Mouse (Mus musculus): ENCODE measurements around the gene Slc20a1. TPM values are rescaled to one million over a fixed set of nuclear protein-coding genes. Genes with fewer than 3 reads are reported as not detected.

The Slc20a1 gene
- polyA plus RNA-seq, 1 experiment from 2014 or later = 50.3 TPM

DNA sequence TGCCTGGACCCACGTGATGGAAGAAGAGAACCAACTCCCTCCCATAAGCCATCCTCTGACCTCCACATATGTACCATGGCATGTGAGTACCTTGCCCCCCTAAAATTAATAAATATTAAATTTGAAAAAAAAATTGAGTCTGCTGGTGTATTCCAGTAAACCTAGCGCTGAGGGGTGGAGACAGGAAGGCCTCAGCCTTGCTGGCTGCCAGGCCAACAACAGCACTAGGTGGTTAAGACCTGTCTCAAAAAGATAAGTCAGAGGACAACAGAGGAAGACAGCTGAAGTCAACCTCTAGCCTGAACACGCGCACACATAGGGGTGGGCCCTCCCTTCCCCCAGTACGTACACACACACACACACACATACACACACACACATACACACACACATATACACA lies 16.2 kb downstream of the Slc20a1 start:
- Histone ChIP-seq H3K4me3 (ENCODE audit: low read depth, low read length) (no peak overlapping the region), H3K27me3 (ENCODE audit: control insufficient read depth, insufficient read depth, low read length) (no peaks in the 10 kb centered on the region), H3K36me3 (ENCODE audit: control insufficient read depth, insufficient read depth, low read length) (no peaks in the 10 kb centered on the region), H3K4me1 (replicated peaks; ENCODE audit: control insufficient read depth, insufficient read depth, low read length) (no peaks in the 10 kb centered on the region), H3K9me3 (ENCODE audit: control insufficient read depth, low read length) (no peaks in the 10 kb centered on the region), H3K27ac (ENCODE audit: low read depth, low read length) (no peak overlapping the region), H3K4me2 (replicated peaks; ENCODE audit: low read depth, low read length) (no peak overlapping the region), H3K9ac (ENCODE audit: low read depth, low read length) (no peak overlapping the region)
- ATAC-seq (ENCODE audit: low FRiP score) (no peak), DNase-seq (ENCODE audit: low spot score) (no peak)
- 88% methylated on average over 5 of the region's 5 CpGs for WGBS

DNA sequence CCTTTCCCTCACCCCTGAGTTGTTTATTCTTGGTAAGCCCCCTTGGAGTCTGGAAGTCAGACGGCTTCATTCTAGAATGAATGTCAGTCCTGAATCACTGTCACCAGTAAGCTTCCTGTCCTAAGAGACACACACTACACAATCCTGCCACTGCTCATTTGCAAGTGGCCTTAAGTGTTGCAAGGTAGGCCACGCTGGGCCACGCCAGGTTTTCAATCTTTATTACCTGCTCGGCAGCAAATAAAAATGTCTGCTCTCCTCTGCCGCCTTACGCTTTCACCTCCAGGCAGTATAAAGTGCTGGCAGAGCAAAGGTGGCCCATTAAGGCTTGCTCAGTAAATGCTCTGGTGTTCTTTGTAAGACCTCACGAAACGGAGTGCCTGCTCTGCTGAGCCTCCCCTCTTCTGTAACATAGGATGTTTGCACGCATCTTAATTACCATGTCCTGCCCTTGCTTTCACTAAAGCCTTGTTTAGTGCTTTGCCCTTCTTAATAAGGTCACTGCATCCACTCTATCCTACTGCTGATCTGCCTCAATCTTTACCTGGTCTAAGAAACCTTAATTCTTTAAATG lies 19.1 kb downstream of the Slc20a1 start:
- Histone ChIP-seq H3K27ac (ENCODE audit: low read depth, low read length) (no peak overlapping the region), H3K4me3 (ENCODE audit: low read depth, low read length) (no peak overlapping the region), H3K4me2 (replicated peaks; ENCODE audit: low read depth, low read length) (no peak overlapping the region), H3K9me3 (ENCODE audit: control insufficient read depth, low read length) (no peaks in the 10 kb centered on the region), H3K27me3 (ENCODE audit: control insufficient read depth, insufficient read depth, low read length) (no peaks in the 10 kb centered on the region), H3K36me3 (ENCODE audit: control insufficient read depth, insufficient read depth, low read length) (no peaks in the 10 kb centered on the region), H3K9ac (ENCODE audit: low read depth, low read length) (no peak overlapping the region), H3K4me1 (replicated peaks; ENCODE audit: control insufficient read depth, insufficient read depth, low read length) (no peaks in the 10 kb centered on the region)
- DNase-seq (ENCODE audit: low spot score) (no peak), ATAC-seq (ENCODE audit: low FRiP score) (no peak)
- 80% methylated on average over 9 of the region's 9 CpGs for WGBS

DNA sequence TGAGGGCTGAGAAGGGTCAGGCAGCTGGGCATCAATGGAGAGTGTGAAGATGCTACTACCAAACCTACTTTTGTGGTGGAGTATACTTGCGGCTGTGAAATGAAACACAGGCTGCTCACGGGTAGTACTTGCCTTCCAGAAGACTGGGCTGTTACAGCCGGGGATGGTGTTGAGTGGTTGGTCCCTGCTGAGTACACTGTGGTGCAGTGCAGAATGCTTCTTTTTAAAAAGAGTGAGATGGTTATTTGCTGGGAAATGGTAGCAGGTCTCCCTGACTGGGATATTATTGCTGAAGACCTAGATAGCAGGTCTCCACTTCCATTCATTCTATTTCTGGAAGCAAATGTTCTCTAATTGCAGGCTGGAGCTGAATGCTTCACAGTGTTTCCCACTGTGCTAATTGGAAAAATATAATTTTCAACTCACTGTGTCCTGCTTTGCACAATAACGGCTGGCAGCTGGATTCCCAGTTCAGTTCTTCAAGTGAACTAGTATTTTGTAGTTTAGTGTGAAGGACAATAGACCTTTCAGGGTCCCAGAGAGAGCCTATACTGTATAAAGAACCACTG lies 20.1 kb downstream of the Slc20a1 start:
- H3K4me1 ChIP-seq (replicated peaks; ENCODE audit: control insufficient read depth, insufficient read depth, low read length) = no peaks in the 10 kb centered on the region
- H3K27me3 ChIP-seq (ENCODE audit: control insufficient read depth, insufficient read depth, low read length) = no peaks in the 10 kb centered on the region
- ATAC-seq (ENCODE audit: low FRiP score) (no peak), DNase-seq (ENCODE audit: low spot score) (no peak)
- no peaks in the 10 kb centered on the region for H3K9me3 ChIP-seq (ENCODE audit: control insufficient read depth, low read length)
- no peak overlapping the region for H3K4me2 ChIP-seq (replicated peaks; ENCODE audit: low read depth, low read length)
- H3K4me3 ChIP-seq (ENCODE audit: low read depth, low read length) = no peak overlapping the region
- no peak overlapping the region for H3K9ac ChIP-seq (ENCODE audit: low read depth, low read length)
- WGBS = 77% methylated on average over 4 of the region's 4 CpGs
- H3K27ac ChIP-seq (ENCODE audit: low read depth, low read length) = no peak overlapping the region
- no peaks in the 10 kb centered on the region for H3K36me3 ChIP-seq (ENCODE audit: control insufficient read depth, insufficient read depth, low read length)

DNA sequence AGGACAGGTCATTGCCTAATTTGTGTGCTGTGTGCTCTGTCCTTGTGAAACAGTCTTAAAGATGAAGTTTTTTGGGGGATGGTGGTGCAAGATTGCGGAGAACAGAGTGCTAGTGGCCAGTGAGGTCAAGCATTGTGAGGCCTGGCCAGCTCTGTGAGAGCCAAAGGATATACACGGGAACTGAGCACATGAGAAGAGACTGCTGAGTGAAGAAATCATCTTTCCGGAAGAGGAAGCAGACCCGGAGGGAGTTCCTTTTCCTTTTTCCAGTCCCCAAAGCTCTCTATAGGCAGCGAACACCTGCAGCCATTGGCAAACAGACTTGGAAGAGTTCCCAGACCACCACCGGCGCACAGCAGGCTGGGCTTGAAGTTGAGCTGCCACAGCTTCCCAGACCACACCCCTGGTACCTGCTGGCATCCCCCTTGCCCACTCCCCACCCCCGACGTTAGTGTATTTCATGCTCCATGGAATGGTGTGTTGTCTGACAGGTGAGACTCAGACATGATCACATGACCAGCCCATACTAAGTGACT lies 22.6 kb downstream of the Slc20a1 start:
- ATAC-seq (ENCODE audit: low FRiP score) (no peak), DNase-seq (ENCODE audit: low spot score) (no peak)
- Histone ChIP-seq H3K9ac (ENCODE audit: low read depth, low read length) (no peak overlapping the region), H3K4me3 (ENCODE audit: low read depth, low read length) (no peak overlapping the region), H3K4me1 (replicated peaks; ENCODE audit: control insufficient read depth, insufficient read depth, low read length) (no peaks in the 10 kb centered on the region), H3K4me2 (replicated peaks; ENCODE audit: low read depth, low read length) (no peak overlapping the region), H3K9me3 (ENCODE audit: control insufficient read depth, low read length) (no peaks in the 10 kb centered on the region), H3K27ac (ENCODE audit: low read depth, low read length) (no peak overlapping the region), H3K36me3 (ENCODE audit: control insufficient read depth, insufficient read depth, low read length) (no peaks in the 10 kb centered on the region), H3K27me3 (ENCODE audit: control insufficient read depth, insufficient read depth, low read length) (no peaks in the 10 kb centered on the region)
- WGBS = 87% methylated on average over 9 of the region's 9 CpGs

DNA sequence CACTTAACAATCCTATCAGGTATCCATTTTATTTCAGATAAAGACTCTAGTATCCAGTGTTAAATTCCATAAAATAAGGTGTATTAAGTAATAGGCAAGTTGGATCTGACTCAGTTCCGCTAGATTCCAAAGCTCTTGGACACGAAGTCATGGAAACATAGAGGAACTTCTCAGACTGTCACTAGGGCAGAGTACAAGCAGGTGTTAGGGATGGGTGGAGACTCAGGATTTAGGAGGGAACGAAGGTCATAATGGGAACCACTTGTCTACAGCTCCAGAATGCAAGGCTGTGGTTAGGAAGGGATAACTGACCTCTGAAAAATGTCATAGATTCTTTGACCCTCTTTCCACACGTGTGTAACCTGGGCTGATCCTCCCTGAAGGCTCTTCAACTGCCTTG lies 25.6 kb downstream of the Slc20a1 start:
- ATAC-seq (ENCODE audit: low FRiP score) = no peak
- no peak for DNase-seq (ENCODE audit: low spot score)

DNA sequence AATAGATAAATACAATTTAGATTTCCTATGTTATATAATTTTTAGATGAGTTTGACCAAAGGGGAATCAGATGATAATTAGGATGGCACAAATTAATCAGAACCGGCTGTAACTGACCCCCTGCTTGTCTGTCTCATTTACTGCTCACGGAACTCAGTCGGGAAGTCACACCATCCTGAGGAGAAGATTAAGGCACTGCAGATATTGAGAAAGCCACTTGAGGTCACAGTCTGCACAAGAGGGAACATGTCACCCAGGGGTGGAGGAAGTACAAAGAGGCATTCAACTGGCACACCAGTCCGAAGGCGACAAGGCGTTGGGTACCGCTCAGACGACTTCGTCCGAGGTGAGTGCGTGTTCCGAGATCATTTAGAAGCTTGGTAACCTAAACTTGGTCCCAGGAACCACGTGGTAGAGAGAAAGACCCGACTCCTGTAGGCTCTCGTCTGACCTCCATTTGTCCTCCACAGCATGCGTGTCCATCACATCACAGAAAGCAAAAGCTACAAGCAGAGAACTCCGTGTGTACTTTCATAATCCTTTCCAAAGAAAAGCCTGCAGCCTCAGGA lies 26.8 kb downstream of the Slc20a1 start:
- Histone ChIP-seq H3K4me3 (ENCODE audit: low read depth, low read length) (no peak overlapping the region), H3K4me1 (replicated peaks; ENCODE audit: control insufficient read depth, insufficient read depth, low read length) (no peaks in the 10 kb centered on the region), H3K27me3 (ENCODE audit: control insufficient read depth, insufficient read depth, low read length) (no peaks in the 10 kb centered on the region), H3K36me3 (ENCODE audit: control insufficient read depth, insufficient read depth, low read length) (no peaks in the 10 kb centered on the region), H3K4me2 (replicated peaks; ENCODE audit: low read depth, low read length) (no peak overlapping the region), H3K9ac (ENCODE audit: low read depth, low read length) (no peak overlapping the region), H3K27ac (ENCODE audit: low read depth, low read length) (no peak overlapping the region), H3K9me3 (ENCODE audit: control insufficient read depth, low read length) (no peaks in the 10 kb centered on the region)
- 86% methylated on average over 17 of the region's 17 CpGs for WGBS
- DNase-seq (ENCODE audit: low spot score) (no peak), ATAC-seq (ENCODE audit: low FRiP score) (no peak)

More for the DNA sequence above, 25.6 kb downstream of the Slc20a1 start:
- 88% methylated on average over 4 of the region's 4 CpGs for WGBS
- Histone ChIP-seq H3K27ac (ENCODE audit: low read depth, low read length) (no peak overlapping the region), H3K27me3 (ENCODE audit: control insufficient read depth, insufficient read depth, low read length) (no peaks in the 10 kb centered on the region), H3K36me3 (ENCODE audit: control insufficient read depth, insufficient read depth, low read length) (no peaks in the 10 kb centered on the region), H3K4me3 (ENCODE audit: low read depth, low read length) (no peak overlapping the region), H3K4me2 (replicated peaks; ENCODE audit: low read depth, low read length) (no peak overlapping the region), H3K4me1 (replicated peaks; ENCODE audit: control insufficient read depth, insufficient read depth, low read length) (no peaks in the 10 kb centered on the region), H3K9me3 (ENCODE audit: control insufficient read depth, low read length) (no peaks in the 10 kb centered on the region), H3K9ac (ENCODE audit: low read depth, low read length) (no peak overlapping the region)

DNA sequence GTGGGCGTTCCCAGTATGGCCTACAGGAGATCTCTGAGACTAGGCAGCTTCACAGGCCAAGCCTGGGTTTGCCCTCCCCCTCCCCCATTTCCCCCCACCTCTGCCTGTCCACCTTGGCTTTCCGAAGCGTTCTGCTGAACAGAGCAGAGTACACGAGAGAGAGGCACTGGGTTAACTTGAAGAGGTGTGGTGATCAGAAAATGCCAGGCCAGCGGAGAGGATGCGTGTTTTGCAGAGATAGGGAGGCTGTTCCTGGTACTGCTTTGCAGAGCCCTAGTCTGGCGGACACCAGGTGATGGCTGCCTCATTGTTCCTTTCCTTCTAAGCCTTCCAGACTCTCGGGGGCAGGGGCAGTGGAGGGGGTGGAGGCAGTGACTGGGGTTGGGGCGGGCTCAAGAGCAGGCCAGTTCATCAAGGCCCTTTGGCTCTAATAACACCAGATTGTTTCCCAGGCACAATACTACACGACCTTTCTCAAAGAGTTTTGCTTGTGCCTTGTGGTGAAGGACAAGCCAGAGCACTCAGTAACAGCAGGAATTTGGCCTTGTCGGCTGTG lies 27.8 kb downstream of the Slc20a1 start:
- Histone ChIP-seq H3K9ac (ENCODE audit: low read depth, low read length) (no peak overlapping the region), H3K36me3 (ENCODE audit: control insufficient read depth, insufficient read depth, low read length) (no peaks in the 10 kb centered on the region), H3K27ac (ENCODE audit: low read depth, low read length) (no peak overlapping the region), H3K4me1 (replicated peaks; ENCODE audit: control insufficient read depth, insufficient read depth, low read length) (no peaks in the 10 kb centered on the region), H3K4me2 (replicated peaks; ENCODE audit: low read depth, low read length) (no peak overlapping the region), H3K4me3 (ENCODE audit: low read depth, low read length) (no peak overlapping the region), H3K27me3 (ENCODE audit: control insufficient read depth, insufficient read depth, low read length) (no peaks in the 10 kb centered on the region), H3K9me3 (ENCODE audit: control insufficient read depth, low read length) (no peaks in the 10 kb centered on the region)
- DNase-seq (ENCODE audit: low spot score) (no peak), ATAC-seq (ENCODE audit: low FRiP score) (no peak)
- 72% methylated on average over 11 of the region's 11 CpGs for WGBS

DNA sequence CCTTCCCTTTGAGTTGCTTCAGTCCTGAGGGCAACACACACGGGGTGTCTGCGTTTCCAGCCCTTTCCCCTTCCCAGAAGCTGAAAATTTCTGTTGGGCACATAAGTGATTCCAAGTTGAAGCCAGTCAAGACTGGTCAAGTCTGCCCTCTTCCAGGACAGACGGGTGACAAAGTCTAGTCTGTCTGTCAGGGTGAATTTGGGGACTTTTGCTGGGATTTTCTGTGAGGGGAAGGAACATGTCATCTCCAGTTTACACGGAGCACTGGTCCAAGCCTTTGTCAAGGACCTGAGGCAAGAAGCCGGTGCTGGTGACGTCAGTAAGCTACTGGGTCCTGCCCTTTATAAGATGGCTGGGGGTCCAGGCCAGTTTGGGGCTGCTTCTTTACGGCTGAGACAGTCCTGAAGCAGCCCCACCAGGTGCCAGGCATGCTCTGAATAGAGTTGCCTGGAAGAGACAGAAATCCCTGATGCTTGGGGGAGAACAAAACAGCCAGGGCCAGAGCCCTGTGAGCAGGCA lies 28.5 kb downstream of the Slc20a1 start:
- WGBS = 75% methylated on average over 7 of the region's 7 CpGs
- Histone ChIP-seq H3K9me3 (ENCODE audit: control insufficient read depth, low read length) (no peaks in the 10 kb centered on the region), H3K4me1 (replicated peaks; ENCODE audit: control insufficient read depth, insufficient read depth, low read length) (no peaks in the 10 kb centered on the region), H3K27me3 (ENCODE audit: control insufficient read depth, insufficient read depth, low read length) (no peaks in the 10 kb centered on the region), H3K4me2 (replicated peaks; ENCODE audit: low read depth, low read length) (no peak overlapping the region), H3K4me3 (ENCODE audit: low read depth, low read length) (no peak overlapping the region), H3K27ac (ENCODE audit: low read depth, low read length) (no peak overlapping the region), H3K9ac (ENCODE audit: low read depth, low read length) (no peak overlapping the region), H3K36me3 (ENCODE audit: control insufficient read depth, insufficient read depth, low read length) (no peaks in the 10 kb centered on the region)
- no peak for DNase-seq (ENCODE audit: low spot score)
- no peak for ATAC-seq (ENCODE audit: low FRiP score)
